9 mouse cellular contexts compared by ENCODE assay signal in the genomic region with DNA sequence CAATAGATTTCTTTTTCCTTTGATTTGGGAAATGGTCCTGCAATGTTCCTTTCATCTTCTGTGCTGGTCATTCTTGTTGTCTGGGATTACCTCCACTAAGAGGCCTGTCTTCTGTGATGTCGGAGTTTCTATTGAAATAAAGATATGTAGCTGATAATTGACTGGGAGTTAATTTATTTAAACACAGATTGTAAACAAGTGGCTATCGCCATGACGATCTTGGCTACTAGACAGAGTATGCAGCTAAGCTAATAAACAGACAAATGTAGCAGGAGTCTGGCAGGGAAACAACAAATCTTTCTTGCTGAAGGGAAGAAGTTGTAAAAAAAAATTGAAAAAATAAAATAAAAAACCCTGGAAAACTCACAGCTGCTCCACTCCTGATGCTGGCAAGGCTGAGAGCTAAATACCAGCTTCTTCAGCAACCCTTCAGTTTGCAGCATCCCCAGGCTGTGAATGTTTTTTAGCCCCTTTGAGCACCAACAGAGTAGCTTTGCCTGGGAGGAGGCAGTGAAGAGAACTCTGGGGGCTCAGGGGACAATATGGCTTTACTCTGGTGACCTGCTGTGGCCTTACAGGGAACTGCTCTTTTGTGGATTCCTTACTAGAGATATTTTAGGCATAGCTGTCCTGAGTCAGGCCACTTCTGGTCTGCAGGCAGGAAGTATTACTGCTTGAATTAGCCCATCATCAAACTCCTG.
DNase-seq lines count a peak whose midpoint lies in the region; ATAC-seq and TF ChIP-seq lines count a peak whose summit lies in the region.
"Had no signal": no experiment of that assay in that cellular context is flagged by ENCODE, and none has a peak within 500 bp of the region (broad histone marks: within the 10 kb centered on the region; RNA-seq: fewer than 3 reads in every experiment).

No protein-coding gene starts in this region.

- no peaks in the 10 kb centered on the region for H3K4me1 ChIP-seq in lung, embryonic 14.5 days (ENCODE audit: insufficient read depth)
- H3K4me1 ChIP-seq in kidney, postnatal 0 days (replicated peaks; ENCODE audit: insufficient read depth, low read length): no peaks in the 10 kb centered on the region
- H3K4me1 ChIP-seq in midbrain, postnatal 0 days (ENCODE audit: insufficient read depth, low read length): no peaks in the 10 kb centered on the region

- WGBS in lung, embryonic 14.5 days: 4% methylated on average over 3 of the region's 3 CpGs
- WGBS in kidney, postnatal 0 days: 23% methylated on average over 3 of the region's 3 CpGs
- WGBS in midbrain, postnatal 0 days: 17% methylated on average over 3 of the region's 3 CpGs

- no peak overlapping the region for H3K4me2 ChIP-seq in lung, embryonic 14.5 days
- no peak overlapping the region for H3K4me2 ChIP-seq in kidney, postnatal 0 days (ENCODE audit: low read length)
- H3K4me2 ChIP-seq in midbrain, postnatal 0 days (ENCODE audit: low read depth, low read length, poor library complexity, severe bottlenecking): no peak overlapping the region
- H3K4me2 ChIP-seq: heart, embryonic 15.5 days had no signal

- ATAC-seq in lung, embryonic 14.5 days (ENCODE audit: insufficient read depth): peak; percentile 63; the same call in 1 of the 2 replicates
- ATAC-seq in kidney, postnatal 0 days (replicated peaks; ENCODE audit: low FRiP score, low read depth): no peak
- ATAC-seq in midbrain, postnatal 0 days (ENCODE audit: low FRiP score): 0 out of 2 replicates have a peak, but pooled peaks have one; percentile 23

- TF ChIP-seq CTCF in lung, embryonic 14.5 days (IDR thresholded peaks at IDR 0.05; ENCODE audit: low read depth): peak; percentile 43; the same call in 1 of the 2 replicates
- peak; percentile 52; the same call in 1 of the 2 replicates for TF ChIP-seq CTCF in kidney, postnatal 0 days (IDR thresholded peaks at IDR 0.05; ENCODE audit: low read depth)
- TF ChIP-seq CTCF in midbrain, postnatal 0 days (IDR thresholded peaks at IDR 0.05): peak; percentile 53

- H3K27me3 ChIP-seq in lung, embryonic 14.5 days (ENCODE audit: insufficient read depth, low read length): no peaks in the 10 kb centered on the region
- H3K27me3 ChIP-seq in kidney, postnatal 0 days (ENCODE audit: insufficient read depth, low read length): no peaks in the 10 kb centered on the region
- no peaks in the 10 kb centered on the region for H3K27me3 ChIP-seq in midbrain, postnatal 0 days (ENCODE audit: insufficient read depth, low read length)
- H3K27me3 ChIP-seq: heart, embryonic 15.5 days had no signal

- no peak overlapping the region for H3K9ac ChIP-seq in lung, embryonic 14.5 days
- H3K9ac ChIP-seq in kidney, postnatal 0 days (ENCODE audit: low read depth, low read length): no peak overlapping the region
- H3K9ac ChIP-seq in midbrain, postnatal 0 days (replicated peaks; ENCODE audit: low read length, poor library complexity, severe bottlenecking): no peak overlapping the region
- H3K9ac ChIP-seq: heart, embryonic 15.5 days had no signal

- no peak overlapping the region for H3K27ac ChIP-seq in lung, embryonic 14.5 days (ENCODE audit: low read depth)
- peak overlapping the region; percentile 13; the same call in 1 of the 2 replicates for H3K27ac ChIP-seq in kidney, postnatal 0 days
- no peak overlapping the region for H3K27ac ChIP-seq in midbrain, postnatal 0 days (ENCODE audit: low read depth, low read length)
- H3K27ac ChIP-seq: heart, embryonic 15.5 days had no signal

- no peaks in the 10 kb centered on the region for H3K36me3 ChIP-seq in lung, embryonic 14.5 days (ENCODE audit: insufficient read depth)
- H3K36me3 ChIP-seq in kidney, postnatal 0 days (ENCODE audit: insufficient read depth, low read length): no peaks in the 10 kb centered on the region
- no peaks in the 10 kb centered on the region for H3K36me3 ChIP-seq in midbrain, postnatal 0 days (ENCODE audit: insufficient read depth, low read length)
- H3K36me3 ChIP-seq: heart, embryonic 15.5 days had no signal

- H3K9me3 ChIP-seq in lung, embryonic 14.5 days (ENCODE audit: low read depth, low read length): no peaks in the 10 kb centered on the region
- no peaks in the 10 kb centered on the region for H3K9me3 ChIP-seq in kidney, postnatal 0 days (replicated peaks; ENCODE audit: low read length)
- no peaks in the 10 kb centered on the region for H3K9me3 ChIP-seq in midbrain, postnatal 0 days (ENCODE audit: low read length)
- H3K9me3 ChIP-seq: heart, embryonic 15.5 days had no signal

- DNase-seq in lung, embryonic 14.5 days: peak; percentile 60
- no peak for DNase-seq in lung, adult 18-20 months
- peak; percentile 63 for DNase-seq in cerebellum, adult 9-10 months
- DNase-seq in heart, adult 9 months (ENCODE audit: low spot score in 2 of 2): peak; percentile 18 to 23
- DNase-seq in kidney, postnatal 0 days (ENCODE audit: low spot score): peak; percentile 79
- peak; percentile 72 for DNase-seq in midbrain, postnatal 0 days (ENCODE audit: low spot score)
- no peak for DNase-seq in spleen, postnatal 4 days (ENCODE audit: low spot score in 2 of 2)
- no peak for DNase-seq in spleen, postnatal 10 days (ENCODE audit: low spot score in 2 of 2)

- H3K4me3 ChIP-seq in lung, embryonic 14.5 days (ENCODE audit: low read depth, low read length): no peak overlapping the region
- no peak overlapping the region for H3K4me3 ChIP-seq in kidney, postnatal 0 days (replicated peaks; ENCODE audit: low read depth, low read length)
- no peak overlapping the region for H3K4me3 ChIP-seq in midbrain, postnatal 0 days (ENCODE audit: low read depth, low read length)
- H3K4me3 ChIP-seq: heart, embryonic 15.5 days had no signal

Comparison
In these comparisons a context has a peak if more than half of its experiments do, and no peak if none do; other contexts are left out.
1. DNase-seq: peak in lung, embryonic 14.5 days (single experiment), cerebellum, adult 9-10 months (single experiment), heart, adult 9 months (2 of 2), kidney, postnatal 0 days (single experiment) and midbrain, postnatal 0 days (single experiment); none in lung, adult 18-20 months (0 of 2), spleen, postnatal 4 days (0 of 2) and spleen, postnatal 10 days (0 of 2).
2. Peak in every context shown above with its lines, with median percentiles within 50 percentile points of each other: CTCF ChIP-seq.